Mouse (Mus musculus) spleen, adult 2 months (tissue): ENCODE results near the gene Ranbp10.

Experiments used
- CTCF ChIP-seq: fragments of 200-500 bp; IDR thresholded peaks from 2 replicates; pipeline ENCODE4 v1.5.1; 2011; ENCODE audit warnings: mild to moderate bottlenecking, inconsistent platforms; ENCODE audit not compliant: insufficient read depth, insufficient read length, insufficient replicate concordance; ENCODE audit errors: extremely low read depth
- POLR2A ChIP-seq: fragments of 200-500 bp; IDR thresholded peaks from 2 replicates; pipeline ENCODE4 v1.6.1; 2011; ENCODE audit warnings: low read depth, low read length, inconsistent platforms

DNA sequence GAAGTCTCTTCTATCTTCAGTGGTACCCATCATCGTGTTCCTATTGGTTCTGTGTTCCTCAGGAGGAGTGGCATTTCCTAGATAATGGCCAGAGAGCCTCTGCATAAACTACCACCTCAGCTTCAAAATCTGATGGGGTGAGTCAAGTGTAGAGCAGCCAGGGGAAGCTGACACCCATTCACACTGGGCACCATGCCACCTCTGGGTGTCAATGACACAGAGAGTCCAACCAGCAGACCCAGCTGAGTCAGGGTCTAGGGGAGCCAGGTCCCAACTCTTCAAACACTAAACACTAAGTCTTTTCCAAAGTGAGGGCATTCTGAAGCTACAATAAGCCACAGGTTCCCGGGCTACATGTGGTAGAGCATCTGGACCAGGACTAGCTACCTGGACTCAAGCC is 18.7 kb downstream of the Ranbp10 start:
- TF ChIP-seq CTCF, result no peak
- no peak for TF ChIP-seq POLR2A
